Mouse (Mus musculus) neural tube, embryonic 13.5 days (tissue): Measurements from ENCODE around the gene Thoc2. TPM values are rescaled to one million over a fixed set of nuclear protein-coding genes. Genes with fewer than 3 reads are reported as not detected.
"Not testable (repeated sequence)": the region's sequence is repeated elsewhere in the genome, so short reads cannot be mapped to it uniquely, and the experiment has no call there.

Source experiments
- ATAC-seq: fragments of 200-750 bp; cut with Nextera tagmentation; 2 replicates; pipeline ENCODE4 v1.8.0; 2017; ENCODE audit warnings: low read depth, mild to moderate bottlenecking, moderate TSS enrichment, moderate library complexity
- H3K27ac ChIP-seq: fragments of 300-500 bp; sonication (generic); replicated peaks from 2 replicates; pipeline ENCODE4 v1.5.1; 2015; ENCODE audit warnings: moderate library complexity, mild to moderate bottlenecking, inconsistent platforms
- H3K27me3 ChIP-seq: fragments of 300-500 bp; sonication (generic); 2 replicates; pipeline ENCODE4 v1.6.1; 2015; ENCODE audit warnings: mild to moderate bottlenecking, inconsistent platforms
- H3K36me3 ChIP-seq: fragments of 300-500 bp; sonication (generic); 2 replicates; pipeline ENCODE4 v1.6.1; 2015; ENCODE audit warnings: mild to moderate bottlenecking, inconsistent platforms
- H3K4me1 ChIP-seq: fragments of 300-500 bp; sonication (generic); replicated peaks from 2 replicates; pipeline ENCODE4 v1.6.1; 2015; ENCODE audit warnings: inconsistent platforms
- H3K4me2 ChIP-seq: fragments of 300-500 bp; sonication (generic); 2 replicates; pipeline ENCODE4 v1.6.1; 2015; ENCODE audit warnings: inconsistent platforms, mild to moderate bottlenecking, moderate library complexity
- H3K4me3 ChIP-seq: fragments of 300-500 bp; sonication (generic); 2 replicates; pipeline ENCODE4 v1.5.1; 2015; ENCODE audit warnings: mild to moderate bottlenecking, inconsistent platforms
- H3K9ac ChIP-seq: fragments of 300-500 bp; sonication (generic); 2 replicates; pipeline ENCODE4 v1.6.1; 2015; ENCODE audit warnings: moderate library complexity, mild to moderate bottlenecking, inconsistent platforms
- H3K9me3 ChIP-seq: fragments of 300-500 bp; sonication (generic); 2 replicates; pipeline ENCODE4 v1.6.1; 2016; ENCODE audit warnings: inconsistent platforms
- WGBS: fragments of 180-500 bp; shearing (Covaris S2); methylation state at CpG from one replicate; pipeline ENCODE4 v1.1.7; 2015; 5-methylcytosine and 5-hydroxymethylcytosine counted together
- polyA plus RNA-seq: library from polyadenylated mRNA; unstranded; fragments of >200 nt; fragmentation: Nextera tagmentation; extraction: Ambion mirVana; gene quantifications from 2 replicates; pipeline ENCODE4 v1.2.1, GENCODE M21; 2015

Gene Thoc2
- polyA plus RNA-seq: 84.2 and 91.4 TPM in 2 replicates

DNA sequence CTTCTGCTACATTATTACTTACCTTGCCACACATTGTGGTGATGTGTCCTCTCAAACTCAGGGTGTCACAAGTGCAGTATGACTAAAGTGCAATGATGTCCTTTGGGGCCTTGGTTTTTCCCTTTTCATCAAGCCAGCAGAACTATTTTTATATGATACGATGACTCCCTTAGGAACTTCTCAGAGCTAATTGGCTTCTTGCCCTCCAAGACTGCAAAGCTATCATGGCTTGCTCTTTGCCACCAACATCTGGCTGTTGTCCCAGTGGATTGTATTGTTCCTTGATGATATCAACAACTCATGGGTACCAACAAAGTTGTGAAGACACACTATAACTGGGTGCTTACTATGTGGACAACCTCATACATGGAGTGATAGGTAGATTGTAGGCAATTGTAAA is at the start of gene Thoc2:
Thoc2 (minus strand) TSS at position 101 of the 400 bp plus-strand sequence.
- H3K9me3 ChIP-seq: no peaks in the 10 kb centered on the region
- no peak for ATAC-seq
- H3K9ac ChIP-seq: no peak within 1 kb of the TSS
- H3K4me3 ChIP-seq: no peak within 1 kb of the TSS
- H3K36me3 ChIP-seq: no peaks in the 10 kb centered on the region
- H3K4me1 ChIP-seq: no peaks in the 10 kb centered on the region
- 85% methylated on average over 1 of the region's 1 CpGs for WGBS
- no peaks in the 10 kb centered on the region for H3K27me3 ChIP-seq
- H3K4me2 ChIP-seq: no peak within 1 kb of the TSS
- no peak within 1 kb of the TSS for H3K27ac ChIP-seq

DNA sequence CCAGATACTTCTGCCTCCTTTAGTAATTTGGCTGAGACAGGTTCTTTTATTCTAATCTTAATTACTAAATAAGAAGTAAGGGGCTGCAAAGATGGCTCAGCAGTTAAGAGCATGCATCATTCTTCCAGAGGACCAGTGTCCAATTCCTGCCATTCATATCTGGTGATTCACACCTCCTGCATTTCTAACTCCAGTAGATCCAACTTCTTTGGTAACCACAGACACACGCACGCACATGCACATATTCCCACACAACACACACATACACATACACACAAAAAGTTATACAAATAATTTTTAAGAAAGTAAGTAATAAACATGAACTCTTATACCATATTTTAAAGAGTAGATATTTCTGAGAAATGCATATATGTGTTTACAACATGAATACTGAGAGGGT is 49.6 kb upstream of the Thoc2 start:
- 96% methylated on average over 2 of the region's 2 CpGs for WGBS
- H3K4me3 ChIP-seq: no peak overlapping the region
- H3K4me1 ChIP-seq: no peaks in the 10 kb centered on the region
- H3K9me3 ChIP-seq: no peaks in the 10 kb centered on the region
- no peak overlapping the region for H3K27ac ChIP-seq
- H3K9ac ChIP-seq: no peak overlapping the region
- no peak for ATAC-seq
- H3K27me3 ChIP-seq: no peaks in the 10 kb centered on the region
- H3K36me3 ChIP-seq: no peaks in the 10 kb centered on the region
- H3K4me2 ChIP-seq: no peak overlapping the region

DNA sequence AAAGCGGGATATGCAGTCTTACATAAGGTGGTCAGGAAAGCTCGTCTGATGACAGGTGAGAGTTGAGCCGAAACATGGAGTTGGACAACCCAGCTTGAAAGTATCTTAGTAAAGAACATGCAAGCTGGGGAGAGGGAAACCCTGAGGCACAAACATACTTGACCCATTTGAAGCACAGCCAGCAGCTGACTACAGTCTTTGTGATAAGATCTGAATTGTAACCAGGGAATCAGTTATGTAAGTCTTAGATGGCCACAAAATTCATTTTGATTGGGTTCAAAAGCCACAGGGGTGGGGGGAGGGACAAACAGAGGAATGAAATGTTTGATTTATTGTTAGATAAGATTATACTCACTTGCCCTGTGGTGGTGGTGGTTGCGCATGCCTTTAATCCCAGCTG is 48.9 kb upstream of the Thoc2 start:
- H3K4me2 ChIP-seq: no peak overlapping the region
- H3K9ac ChIP-seq: no peak overlapping the region
- H3K36me3 ChIP-seq: no peaks in the 10 kb centered on the region
- no peak overlapping the region for H3K4me3 ChIP-seq
- 91% methylated on average over 4 of the region's 4 CpGs for WGBS
- no peak overlapping the region for H3K27ac ChIP-seq
- H3K27me3 ChIP-seq: no peaks in the 10 kb centered on the region
- H3K4me1 ChIP-seq: no peaks in the 10 kb centered on the region
- ATAC-seq: no peak
- H3K9me3 ChIP-seq: no peaks in the 10 kb centered on the region

DNA sequence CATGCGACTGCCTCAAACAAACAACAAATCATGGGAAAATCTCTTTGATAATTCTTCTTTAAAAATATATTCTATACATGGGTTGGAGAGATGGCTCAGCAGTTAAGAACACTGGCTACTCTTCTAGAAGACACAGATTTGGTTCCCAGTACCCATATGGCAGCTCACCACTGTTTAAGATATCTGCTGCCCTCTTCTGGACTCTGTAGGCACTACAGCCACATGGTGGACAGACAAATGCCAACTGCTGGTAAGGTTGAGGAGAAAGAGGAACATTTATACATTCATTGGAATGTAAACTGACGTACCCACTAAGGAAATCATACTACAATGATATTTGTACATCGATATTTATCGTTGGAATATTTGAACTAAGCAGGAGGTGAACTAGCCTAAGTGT is 36.7 kb upstream of the Thoc2 start:
- Histone ChIP-seq H3K27ac (no peak overlapping the region), H3K9ac (no peak overlapping the region), H3K4me1 (no peaks in the 10 kb centered on the region), H3K9me3 (no peaks in the 10 kb centered on the region), H3K4me2 (no peak overlapping the region), H3K4me3 (no peak overlapping the region), H3K36me3 (no peaks in the 10 kb centered on the region), H3K27me3 (no peaks in the 10 kb centered on the region)
- WGBS: 61% methylated on average over 4 of the region's 4 CpGs
- no peak for ATAC-seq

DNA sequence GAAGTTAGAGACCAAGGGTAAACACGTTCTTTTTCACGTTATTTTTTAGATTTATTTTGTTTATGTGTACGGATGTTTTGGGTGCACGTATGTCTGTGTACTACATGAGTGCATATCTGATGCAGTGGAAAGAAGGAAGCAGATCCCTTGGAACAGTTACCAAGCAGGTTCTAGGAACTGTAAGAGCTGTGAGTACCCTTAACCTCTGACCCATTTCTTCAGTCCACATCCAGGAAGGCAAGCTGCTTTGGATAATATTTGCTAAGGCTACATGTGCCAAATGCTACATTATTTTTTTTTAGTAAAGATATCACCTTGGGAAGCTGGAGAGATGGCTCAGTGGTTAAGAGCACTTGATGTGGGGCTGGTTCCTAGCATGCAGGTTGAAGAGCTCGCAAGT is 21.4 kb upstream of the Thoc2 start:
- H3K4me2 ChIP-seq: no peak overlapping the region
- WGBS: 85% methylated on average over 5 of the region's 5 CpGs
- H3K27me3 ChIP-seq: no peaks in the 10 kb centered on the region
- no peak overlapping the region for H3K4me3 ChIP-seq
- no peak for ATAC-seq
- H3K9me3 ChIP-seq: no peaks in the 10 kb centered on the region
- no peak overlapping the region for H3K27ac ChIP-seq
- no peaks in the 10 kb centered on the region for H3K4me1 ChIP-seq
- H3K36me3 ChIP-seq: no peaks in the 10 kb centered on the region
- no peak overlapping the region for H3K9ac ChIP-seq

DNA sequence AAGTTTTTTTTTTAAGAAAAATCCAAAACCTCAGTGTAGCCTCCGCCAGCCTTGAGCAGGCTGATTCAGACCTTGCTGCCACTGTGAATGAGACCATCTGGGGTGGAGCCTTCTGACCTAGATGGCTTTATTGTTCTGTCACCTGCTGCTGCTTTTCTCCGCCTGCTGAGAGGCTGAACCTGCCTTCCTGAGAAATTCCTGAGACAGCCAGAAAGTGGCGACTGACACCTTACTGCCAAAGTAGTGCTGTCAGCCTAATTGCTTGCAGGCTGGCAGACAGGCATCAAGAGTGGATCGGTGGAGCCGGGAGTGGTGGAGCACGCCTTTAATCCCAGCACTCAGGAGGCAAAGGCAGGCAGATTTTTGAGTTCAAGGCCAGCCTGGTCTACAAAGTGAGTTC is 11.3 kb upstream of the Thoc2 start:
- WGBS: 55% methylated on average over 6 of the region's 6 CpGs
- not testable (repeated sequence) for H3K4me2 ChIP-seq

DNA sequence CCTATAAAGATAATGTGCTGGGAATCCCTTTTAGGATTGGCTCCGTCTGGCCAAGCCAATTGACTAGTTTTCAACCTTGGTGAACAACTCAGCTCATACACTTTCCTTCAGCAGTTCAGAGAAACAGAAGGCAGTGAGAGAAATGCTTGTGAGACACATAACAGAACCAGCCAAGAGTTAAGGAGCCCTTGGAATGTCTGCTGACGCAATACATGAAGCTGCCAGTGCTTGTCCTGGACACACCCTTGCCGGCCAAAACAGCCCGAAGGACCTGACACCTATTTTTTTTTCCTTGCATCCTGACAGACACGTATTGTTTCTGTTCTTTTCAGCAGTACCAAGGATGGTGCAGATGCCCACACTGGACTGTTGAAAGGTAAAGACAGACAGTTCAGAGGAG is 4.2 kb upstream of the Thoc2 start:
- Histone ChIP-seq H3K9me3 (no peaks in the 10 kb centered on the region), H3K4me3 (no peak overlapping the region), H3K27me3 (no peaks in the 10 kb centered on the region), H3K27ac (no peak overlapping the region), H3K36me3 (no peaks in the 10 kb centered on the region), H3K4me1 (no peaks in the 10 kb centered on the region), H3K4me2 (no peak overlapping the region), H3K9ac (no peak overlapping the region)
- 83% methylated on average over 5 of the region's 5 CpGs for WGBS
- no peak for ATAC-seq

More for the DNA sequence above, 11.3 kb upstream of the Thoc2 start:
- not testable (repeated sequence) for H3K27ac ChIP-seq, ATAC-seq, H3K36me3 ChIP-seq, H3K27me3 ChIP-seq, H3K4me3 ChIP-seq, H3K9ac ChIP-seq, H3K4me1 ChIP-seq, H3K9me3 ChIP-seq

DNA sequence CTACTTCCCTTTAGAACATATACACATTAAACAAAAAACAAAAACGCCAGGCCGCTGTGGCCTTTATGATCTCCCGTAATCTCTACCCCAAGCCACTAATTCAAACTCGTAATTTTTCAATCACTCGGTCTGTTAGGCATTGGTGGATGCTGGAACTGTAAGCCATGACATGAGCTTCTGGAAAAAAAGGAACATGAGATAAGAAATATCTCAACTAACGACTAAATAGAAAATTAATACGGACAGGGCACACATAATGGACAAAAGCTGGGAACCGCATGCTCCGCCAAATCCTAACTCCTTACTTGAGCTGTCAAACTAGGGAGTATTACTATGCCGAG is 8.4 kb downstream of the Thoc2 start:
- no peaks in the 10 kb centered on the region for H3K27me3 ChIP-seq
- peak overlapping the region; percentile 45 for H3K9ac ChIP-seq
- H3K27ac ChIP-seq: peak overlapping the region; percentile 91; the same call in 1 of the 2 replicates
- H3K4me2 ChIP-seq: peak overlapping the region; percentile 38
- 44% methylated on average over 10 of the region's 10 CpGs for WGBS
- ATAC-seq: no peak
- H3K4me1 ChIP-seq: peaks cover 12% of the 10 kb centered on the region
- peak overlapping the region; percentile 62 for H3K4me3 ChIP-seq
- H3K9me3 ChIP-seq: no peaks in the 10 kb centered on the region
- H3K36me3 ChIP-seq: no peaks in the 10 kb centered on the region

DNA sequence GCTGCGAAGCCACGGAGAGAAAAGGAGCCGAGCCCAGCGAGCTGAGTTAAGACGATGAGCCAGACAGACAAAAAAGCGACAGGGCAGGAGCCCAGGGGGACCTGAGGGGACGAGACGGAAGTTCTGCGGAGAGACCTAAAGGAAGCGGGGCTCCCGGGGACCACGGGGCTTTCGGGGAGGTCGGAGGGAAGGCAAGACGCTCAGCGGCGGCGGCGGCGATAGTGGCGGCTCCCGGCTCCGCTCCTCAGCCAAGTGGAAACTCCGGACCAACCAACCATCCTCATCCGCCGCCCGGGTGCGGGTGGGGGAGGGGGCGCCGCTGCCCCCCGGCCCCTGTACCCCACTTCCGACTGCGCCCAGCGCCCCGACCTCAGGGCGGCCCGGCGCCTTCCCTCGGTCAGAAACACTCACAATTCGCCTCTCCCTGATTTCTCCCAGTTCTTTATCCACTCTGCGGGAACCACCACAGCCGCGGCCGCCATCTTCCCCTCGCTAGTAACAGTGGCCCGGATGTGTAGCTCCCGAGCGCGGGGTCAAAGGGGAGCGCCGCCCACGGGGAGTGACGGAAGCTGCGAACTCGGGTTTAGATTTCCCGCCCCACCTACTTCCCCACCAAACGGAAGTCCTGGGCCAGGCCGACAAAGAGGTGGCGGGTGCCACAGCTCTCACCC is 8.9 kb downstream of the Thoc2 start:
- peak overlapping the region; percentile 62 for H3K4me3 ChIP-seq
- H3K9me3 ChIP-seq: no peaks in the 10 kb centered on the region
- H3K27ac ChIP-seq: peak overlapping the region; percentile 91
- H3K27me3 ChIP-seq: no peaks in the 10 kb centered on the region
- peak overlapping the region; percentile 66 for H3K4me2 ChIP-seq
- peaks cover 12% of the 10 kb centered on the region for H3K4me1 ChIP-seq
- no peaks in the 10 kb centered on the region for H3K36me3 ChIP-seq
- peak overlapping the region; percentile 77 for H3K9ac ChIP-seq
- peak; percentile 98 for ATAC-seq
- 20% methylated on average over 49 of the region's 59 CpGs for WGBS

DNA sequence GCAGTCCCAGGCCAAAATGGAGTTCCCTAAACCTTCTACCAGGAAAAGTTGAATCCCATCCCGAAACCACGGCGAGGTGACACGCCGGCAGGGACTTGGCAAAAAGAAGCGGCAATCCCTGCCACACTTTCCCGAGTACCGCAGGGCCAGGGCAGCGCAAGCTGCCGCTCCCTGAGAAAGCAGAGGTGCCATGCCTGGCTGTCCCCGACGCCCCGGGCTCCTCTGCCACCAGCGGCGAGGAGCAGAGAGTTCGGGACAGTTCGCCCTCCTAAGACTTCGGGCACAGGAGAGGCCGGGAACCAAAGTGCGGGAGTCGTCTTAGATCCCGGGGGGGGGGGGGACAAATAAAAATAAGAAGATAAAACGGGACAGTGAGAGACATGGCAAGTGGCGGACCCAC is 9.5 kb downstream of the Thoc2 start:
- Histone ChIP-seq H3K4me2 (peak overlapping the region; percentile 66), H3K9me3 (no peaks in the 10 kb centered on the region), H3K4me1 (peaks cover 12% of the 10 kb centered on the region), H3K4me3 (peak overlapping the region; percentile 62), H3K36me3 (no peaks in the 10 kb centered on the region), H3K27ac (peak overlapping the region; percentile 91), H3K27me3 (no peaks in the 10 kb centered on the region), H3K9ac (peak overlapping the region; percentile 77)
- WGBS: 20% methylated on average over 23 of the region's 24 CpGs
- ATAC-seq: peak; percentile 40

DNA sequence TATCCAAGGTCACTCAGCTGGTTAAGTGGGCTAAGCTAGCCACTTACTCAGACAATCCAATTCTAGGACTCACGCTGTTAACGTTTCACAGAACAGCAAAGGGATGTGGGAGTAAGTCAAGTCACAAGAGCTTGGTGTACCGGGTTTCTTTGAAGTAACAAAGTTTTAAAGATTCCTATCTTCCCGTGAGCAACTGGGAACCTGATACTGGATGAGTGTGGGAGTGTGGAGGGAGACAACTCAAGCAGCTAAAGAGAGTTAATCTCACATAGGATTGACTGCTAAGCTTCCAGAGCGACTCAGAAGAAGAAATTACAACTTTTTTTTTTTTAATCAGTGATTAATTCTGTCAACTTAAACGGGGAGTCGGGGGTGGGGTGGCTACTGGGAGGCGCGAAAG is 10.0 kb downstream of the Thoc2 start:
- H3K4me1 ChIP-seq: peaks cover 12% of the 10 kb centered on the region
- peak overlapping the region; percentile 66 for H3K4me2 ChIP-seq
- H3K4me3 ChIP-seq: peak overlapping the region; percentile 62
- H3K36me3 ChIP-seq: no peaks in the 10 kb centered on the region
- H3K27ac ChIP-seq: no peak overlapping the region
- peak overlapping the region; percentile 77 for H3K9ac ChIP-seq
- no peaks in the 10 kb centered on the region for H3K27me3 ChIP-seq
- H3K9me3 ChIP-seq: no peaks in the 10 kb centered on the region
- WGBS: 13% methylated on average over 9 of the region's 9 CpGs
- ATAC-seq: no peak

DNA sequence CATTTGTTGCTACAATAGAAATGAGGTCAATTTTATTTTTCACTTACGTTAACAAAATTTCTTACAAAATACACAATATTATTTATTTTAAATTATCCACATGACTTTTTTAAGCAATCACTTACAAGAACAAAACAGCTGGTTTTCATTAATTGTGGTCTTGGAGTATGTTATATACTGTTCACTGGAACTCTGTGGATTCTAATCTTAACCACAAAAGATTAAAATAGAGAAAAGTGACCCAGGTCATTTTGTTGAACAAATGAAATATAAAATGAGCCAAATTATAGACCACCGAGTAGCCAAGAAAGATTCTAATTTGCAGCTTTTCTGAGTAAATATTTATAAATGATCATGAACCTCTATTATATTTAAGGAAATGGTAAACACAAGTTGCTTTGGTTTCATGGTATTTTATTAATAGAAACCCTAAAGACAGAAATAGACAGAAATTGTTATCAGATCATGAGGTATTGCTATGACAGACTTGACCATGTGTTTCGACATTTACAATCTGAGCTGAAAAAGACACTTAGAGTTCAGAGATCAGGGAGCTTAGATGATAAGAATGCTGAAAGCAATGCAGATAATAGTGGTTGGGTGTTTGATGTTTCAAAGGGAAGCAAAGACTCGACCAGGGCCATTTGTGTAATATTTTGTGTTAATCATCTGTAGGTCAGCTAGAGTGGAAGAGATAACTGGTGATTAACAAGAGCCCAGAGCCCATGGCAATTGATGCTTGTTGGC is 35.5 kb downstream of the Thoc2 start:
- H3K27ac ChIP-seq: no peak overlapping the region
- H3K27me3 ChIP-seq: no peaks in the 10 kb centered on the region
- no peaks in the 10 kb centered on the region for H3K9me3 ChIP-seq
- no peak for ATAC-seq
- H3K36me3 ChIP-seq: no peaks in the 10 kb centered on the region
- H3K4me3 ChIP-seq: no peak overlapping the region
- WGBS: 68% methylated on average over 4 of the region's 4 CpGs
- H3K4me2 ChIP-seq: no peak overlapping the region
- no peaks in the 10 kb centered on the region for H3K4me1 ChIP-seq
- no peak overlapping the region for H3K9ac ChIP-seq

DNA sequence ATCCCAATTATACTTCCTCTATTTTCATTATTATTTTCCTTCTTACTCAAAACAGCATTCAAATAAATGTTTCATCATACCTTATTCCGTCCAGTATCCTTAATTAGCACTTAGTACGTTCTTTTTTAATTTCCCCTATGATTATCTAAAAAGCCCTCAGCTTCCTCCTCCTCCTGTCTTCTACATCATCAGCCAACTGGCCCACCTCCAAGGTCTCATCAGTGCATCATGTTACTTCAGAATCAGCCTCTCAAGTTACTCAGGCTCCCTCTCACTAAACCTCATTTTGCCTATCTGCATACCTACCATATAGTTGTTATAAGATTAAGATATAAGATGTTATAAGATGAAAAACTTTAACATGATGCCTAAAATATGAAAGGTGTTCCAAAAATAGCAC is 43.9 kb downstream of the Thoc2 start:
- no peak overlapping the region for H3K4me3 ChIP-seq
- no peak overlapping the region for H3K4me2 ChIP-seq
- H3K27me3 ChIP-seq: no peaks in the 10 kb centered on the region
- 87% methylated on average over 2 of the region's 2 CpGs for WGBS
- H3K27ac ChIP-seq: no peak overlapping the region
- no peak overlapping the region for H3K9ac ChIP-seq
- no peaks in the 10 kb centered on the region for H3K4me1 ChIP-seq
- no peaks in the 10 kb centered on the region; the same call in 1 of the 2 replicates for H3K36me3 ChIP-seq
- no peaks in the 10 kb centered on the region for H3K9me3 ChIP-seq
- ATAC-seq: no peak
